Mouse (Mus musculus): ENCODE measurements around the gene 2310011J03Rik.

GRCm38 (mm10) chr10:80322811-80323211 lies 2.5 kb upstream of the 2310011J03Rik start:
- TF ChIP-seq CTCF (IDR thresholded peaks at IDR 0.05), result 0 out of 2 replicates have a peak, but pooled peaks have one; percentile 2
- no peak for TF ChIP-seq POLR2A (IDR thresholded peaks at IDR 0.05; ENCODE audit: insufficient read depth, low read depth, low read length)
